Mouse (Mus musculus) spleen, postnatal 10 days (tissue): ENCODE data around the gene Zfp46.

Experiments
- DNase-seq, 2 experiments: peaks; one replicate each; pipeline ENCODE4 v3.0.0; 2021 to 2022; ENCODE audit warnings: low spot score in 2 of 2

Zfp46 gene

DNA sequence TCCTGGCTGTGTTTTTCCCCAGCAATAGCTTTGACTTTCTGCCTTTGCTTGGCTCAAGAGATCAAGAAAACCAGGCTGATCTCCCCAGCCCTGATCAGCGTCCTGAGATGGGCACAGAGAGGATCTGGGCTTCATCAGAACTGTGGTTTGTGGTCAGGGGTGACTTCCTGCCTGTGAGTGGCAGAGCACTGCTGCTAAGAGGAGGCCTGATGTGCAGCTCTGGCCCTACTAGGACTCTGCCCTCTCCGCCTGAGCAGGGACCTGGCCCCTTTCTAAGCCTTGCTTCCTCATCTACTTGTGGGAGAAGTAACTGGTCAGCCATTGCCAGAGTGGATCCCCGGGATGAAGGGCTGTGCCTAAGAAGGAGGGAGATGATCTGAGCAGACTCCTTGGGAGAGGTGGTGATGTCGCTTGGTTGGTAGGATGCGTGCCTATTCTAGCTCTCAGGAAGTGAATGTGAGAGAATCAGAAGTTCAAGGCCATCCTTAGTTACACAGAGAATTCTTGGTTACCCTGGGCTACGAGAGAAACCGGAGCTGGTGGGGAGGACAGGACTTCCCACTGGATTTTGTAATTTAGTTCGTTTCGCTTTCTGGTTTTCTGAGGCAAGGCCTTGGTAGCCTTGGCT is 17.7 kb upstream of the Zfp46 start:
- peak in 1 of 2 experiments; percentile 68 for DNase-seq

DNA sequence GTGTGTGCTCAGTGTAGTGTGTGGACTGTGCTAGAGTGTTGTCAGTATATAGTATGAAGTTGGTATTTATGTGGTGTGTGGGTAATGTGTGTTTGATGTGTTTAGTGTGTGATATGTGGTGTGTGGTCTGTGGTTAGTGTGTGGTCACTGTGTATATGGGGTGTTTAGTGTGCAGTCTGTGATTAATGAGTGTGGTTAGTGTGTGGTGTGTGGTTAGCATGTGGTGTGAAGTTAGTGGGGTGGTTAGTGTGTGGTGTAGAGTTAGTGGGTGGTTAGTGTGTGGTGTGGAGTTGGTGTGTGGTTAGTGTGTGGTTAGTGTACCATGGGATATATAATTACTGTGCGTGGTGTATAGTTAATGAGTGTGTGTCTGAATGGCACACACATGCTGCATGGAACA is 15.6 kb upstream of the Zfp46 start:
- DNase-seq: no peak

DNA sequence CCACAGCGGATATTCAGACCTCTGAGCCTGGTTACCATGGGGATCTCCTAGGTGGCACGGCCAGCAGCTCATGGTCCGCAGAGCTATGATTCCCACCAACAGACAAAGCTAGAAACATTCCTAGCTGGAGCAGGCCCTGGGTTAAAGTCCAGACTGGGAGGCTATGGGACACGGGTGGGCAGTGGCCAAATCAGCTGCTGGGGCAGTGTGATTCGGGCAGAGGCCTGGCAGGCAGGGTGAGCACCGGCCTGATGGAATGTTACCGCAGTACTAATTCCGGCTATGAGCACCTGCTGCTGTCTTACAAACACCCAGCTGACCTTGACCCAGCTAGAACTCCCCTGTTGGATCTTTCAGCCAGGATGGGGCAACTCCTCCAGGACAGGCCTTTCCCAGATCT is 13.8 kb upstream of the Zfp46 start:
- no peak for DNase-seq

DNA sequence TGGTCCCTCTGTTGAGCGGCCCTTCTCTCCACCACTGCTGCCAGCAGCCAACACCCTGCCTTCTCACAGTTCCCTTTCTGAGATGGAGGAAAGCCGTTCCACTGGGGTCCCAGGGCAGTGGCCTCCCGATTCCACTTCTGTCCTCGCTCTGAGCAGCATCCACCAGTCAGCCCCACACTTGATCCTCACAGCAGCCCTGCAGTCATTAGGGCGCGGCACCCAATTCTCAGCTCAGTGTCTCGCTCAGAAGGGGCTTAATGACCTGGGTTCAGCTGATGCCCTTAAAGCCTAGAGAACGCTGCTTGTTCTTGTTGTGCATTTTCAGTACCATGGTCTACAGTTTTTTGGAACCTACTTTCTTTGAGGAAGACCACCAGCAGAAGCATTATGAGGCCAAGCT is 3.4 kb upstream of the Zfp46 start:
- DNase-seq: no peak

DNA sequence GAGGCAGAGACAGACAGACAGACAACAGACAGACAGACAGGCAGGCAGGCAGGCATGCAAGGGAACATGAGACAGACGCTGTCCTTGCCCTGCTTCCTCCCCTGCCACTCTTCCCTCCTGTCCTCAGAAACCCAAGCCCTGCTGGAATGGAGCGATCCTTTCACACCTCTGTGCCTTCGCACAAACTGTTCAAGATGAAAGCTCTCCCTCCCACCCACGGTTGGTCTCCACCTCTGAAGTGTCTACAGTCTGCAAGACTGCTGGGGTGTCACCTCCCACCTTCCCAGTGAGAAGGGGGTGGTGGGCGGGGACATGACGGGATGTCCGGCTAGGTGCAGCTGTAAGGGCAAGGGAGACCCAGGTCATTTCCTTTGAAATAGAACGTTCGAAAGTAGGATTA is 2.9 kb upstream of the Zfp46 start:
- DNase-seq: no peak

DNA sequence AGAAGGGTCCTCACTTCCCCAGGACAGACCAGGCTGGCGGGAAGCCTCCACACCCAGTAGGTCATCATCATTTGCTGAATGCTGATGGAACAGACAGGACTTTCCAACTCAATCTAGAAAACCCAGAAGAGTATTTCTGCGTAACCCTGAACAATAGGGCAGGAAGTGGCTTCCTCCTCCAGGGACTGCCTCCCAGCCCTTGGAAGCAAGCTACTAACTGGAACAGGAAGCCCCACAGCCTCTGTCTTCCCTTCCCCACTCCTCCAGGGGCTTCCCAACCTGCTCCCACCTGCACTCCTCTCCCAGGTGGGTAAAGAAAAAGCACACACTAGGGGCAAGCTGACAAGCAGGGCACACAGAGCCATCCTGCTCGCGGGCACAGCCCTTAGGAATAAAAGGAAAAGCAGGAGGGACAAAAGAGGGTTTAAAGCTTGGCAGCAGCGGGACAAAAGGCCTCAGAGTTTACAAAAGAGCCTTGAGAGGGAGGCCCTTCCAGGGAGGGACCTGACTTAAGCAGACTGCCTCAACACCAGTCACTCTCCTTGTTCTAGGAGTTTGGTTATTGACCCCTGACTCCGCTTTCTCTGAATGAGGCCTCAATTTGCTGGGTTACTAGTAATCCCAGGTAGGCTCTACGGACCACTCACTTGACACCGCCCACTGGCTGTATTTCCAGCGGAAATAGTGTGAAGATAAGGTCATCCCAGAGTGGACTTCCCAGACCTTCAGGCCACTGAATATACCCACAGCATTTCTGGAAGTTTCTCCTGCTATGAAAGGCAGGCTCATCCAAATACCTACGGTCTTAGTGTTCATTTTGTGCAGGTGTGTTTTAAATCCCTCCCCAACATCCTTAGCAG is 1.6 kb upstream of the Zfp46 start:
- no peak for DNase-seq

DNA sequence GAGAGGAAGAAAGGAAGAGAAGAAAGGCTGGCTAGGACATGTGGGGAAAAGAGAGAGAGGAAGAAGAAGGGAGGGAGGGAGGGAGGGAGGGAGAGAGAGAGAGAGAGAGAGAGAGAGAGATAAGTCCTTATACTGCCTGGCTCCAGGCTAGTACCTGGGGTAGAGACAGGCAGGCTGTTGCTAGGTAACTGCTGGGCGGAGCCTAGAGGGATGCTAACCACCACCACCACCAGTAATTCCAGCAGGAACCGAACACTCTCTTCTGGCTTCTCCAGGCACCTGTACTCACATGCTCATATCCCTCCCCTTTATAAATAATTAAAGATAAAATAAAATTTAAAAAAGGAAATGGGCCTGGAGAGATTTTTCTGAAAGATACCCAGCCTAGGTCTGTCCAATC is 700 bp upstream of the Zfp46 start:
- DNase-seq: no peak

DNA sequence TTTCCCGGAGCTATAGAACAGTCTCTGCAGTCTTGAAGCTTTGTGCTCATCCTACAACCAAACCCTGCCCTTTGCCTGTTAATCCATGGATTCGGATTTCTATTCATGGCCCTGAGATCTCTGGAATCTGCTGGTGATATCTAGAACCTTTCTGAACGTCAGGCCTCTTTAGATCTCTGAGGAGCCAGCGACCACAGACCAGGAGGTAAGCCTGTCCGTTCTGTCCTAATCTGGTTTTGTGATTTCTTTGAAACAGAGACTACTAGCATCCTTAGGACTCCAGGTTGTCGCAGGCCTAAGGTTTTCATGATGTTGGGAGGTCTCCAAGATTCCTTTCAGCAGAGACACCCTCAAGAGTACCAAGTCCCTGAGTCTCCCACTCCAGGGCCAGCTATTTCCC is 408 bp downstream of the Zfp46 start:
- DNase-seq: no peak

DNA sequence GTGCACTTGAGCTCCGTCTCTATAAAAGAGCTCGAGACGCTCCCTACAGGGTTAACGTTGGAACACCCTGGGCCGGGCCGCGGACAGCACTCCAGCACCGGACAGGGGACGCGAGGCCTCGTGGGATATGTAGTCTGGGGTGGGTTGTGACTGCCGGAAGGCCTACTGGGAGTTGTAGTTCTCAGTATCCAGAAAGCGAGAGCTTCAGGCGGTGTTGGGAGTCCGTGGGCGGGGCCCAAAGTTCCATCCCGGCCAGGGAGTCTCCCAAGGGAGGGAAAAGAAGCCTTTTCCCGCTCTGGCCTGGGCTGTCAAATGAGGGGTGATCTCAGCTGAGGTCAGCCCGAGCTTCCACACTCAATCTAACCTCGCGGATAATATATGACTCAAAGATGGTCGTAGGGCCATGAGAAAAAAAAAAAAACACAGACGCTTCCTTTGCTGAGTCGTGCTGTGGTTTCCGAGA is 896 bp downstream of the Zfp46 start:
- peak; percentile 85 to 93 for DNase-seq

DNA sequence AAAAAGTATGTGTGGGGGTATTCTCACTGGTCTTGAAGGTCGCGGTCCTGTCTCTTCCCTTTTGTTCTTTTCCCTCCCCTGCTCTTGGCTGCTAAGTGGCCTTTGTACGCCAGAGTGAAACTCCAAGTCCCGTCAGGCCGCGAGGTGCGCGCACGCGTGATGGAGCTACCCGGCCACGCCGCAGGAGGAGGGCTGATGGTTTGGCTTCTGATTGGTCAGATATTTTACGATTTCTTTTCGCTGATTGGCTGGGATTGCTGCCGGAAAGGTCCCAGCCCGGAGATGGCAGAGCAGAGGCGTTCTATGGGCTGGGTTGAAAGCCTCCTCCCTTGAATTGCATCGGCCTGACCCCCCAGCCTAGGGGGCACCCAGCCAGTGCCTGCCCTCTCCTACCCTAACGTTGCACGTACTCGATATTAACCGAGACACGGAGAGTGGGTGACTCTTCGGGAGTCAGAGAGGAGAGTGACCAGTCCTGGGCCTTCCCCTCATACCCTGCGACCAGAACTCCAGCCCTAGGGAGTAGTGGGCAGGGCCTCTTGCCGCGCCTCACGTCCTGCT is 1.4 kb downstream of the Zfp46 start:
- peak; percentile 87 to 96 for DNase-seq

DNA sequence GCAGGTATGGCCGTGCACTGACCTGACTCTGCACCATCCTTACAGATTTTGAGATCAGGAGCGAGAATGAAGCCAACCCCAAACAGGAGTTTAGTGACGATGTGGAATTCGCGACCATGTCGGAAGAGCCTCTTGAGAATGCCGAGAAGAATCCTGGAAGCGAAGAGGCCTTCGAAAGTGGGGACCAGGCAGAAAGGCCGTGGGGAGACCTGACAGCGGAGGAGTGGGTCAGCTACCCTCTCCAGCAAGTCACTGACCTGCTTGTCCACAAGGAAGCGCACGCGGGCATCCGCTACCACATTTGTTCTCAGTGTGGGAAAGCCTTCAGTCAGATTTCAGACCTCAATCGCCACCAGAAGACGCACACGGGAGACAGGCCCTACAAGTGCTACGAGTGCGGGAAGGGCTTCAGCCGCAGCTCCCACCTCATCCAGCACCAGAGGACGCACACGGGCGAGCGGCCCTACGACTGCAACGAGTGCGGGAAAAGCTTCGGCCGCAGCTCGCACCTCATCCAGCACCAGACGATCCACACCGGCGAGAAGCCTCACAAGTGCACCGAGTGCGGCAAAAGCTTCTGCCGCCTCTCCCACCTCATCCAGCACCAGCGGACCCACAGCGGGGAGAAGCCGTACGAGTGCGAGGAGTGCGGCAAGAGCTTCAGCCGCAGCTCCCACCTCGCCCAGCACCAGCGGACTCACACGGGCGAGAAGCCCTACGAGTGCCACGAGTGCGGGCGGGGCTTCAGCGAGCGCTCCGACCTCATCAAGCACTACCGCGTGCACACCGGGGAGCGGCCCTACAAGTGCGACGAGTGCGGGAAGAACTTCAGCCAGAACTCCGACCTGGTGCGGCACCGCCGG is 5.7 kb downstream of the Zfp46 start:
- DNase-seq: no peak

DNA sequence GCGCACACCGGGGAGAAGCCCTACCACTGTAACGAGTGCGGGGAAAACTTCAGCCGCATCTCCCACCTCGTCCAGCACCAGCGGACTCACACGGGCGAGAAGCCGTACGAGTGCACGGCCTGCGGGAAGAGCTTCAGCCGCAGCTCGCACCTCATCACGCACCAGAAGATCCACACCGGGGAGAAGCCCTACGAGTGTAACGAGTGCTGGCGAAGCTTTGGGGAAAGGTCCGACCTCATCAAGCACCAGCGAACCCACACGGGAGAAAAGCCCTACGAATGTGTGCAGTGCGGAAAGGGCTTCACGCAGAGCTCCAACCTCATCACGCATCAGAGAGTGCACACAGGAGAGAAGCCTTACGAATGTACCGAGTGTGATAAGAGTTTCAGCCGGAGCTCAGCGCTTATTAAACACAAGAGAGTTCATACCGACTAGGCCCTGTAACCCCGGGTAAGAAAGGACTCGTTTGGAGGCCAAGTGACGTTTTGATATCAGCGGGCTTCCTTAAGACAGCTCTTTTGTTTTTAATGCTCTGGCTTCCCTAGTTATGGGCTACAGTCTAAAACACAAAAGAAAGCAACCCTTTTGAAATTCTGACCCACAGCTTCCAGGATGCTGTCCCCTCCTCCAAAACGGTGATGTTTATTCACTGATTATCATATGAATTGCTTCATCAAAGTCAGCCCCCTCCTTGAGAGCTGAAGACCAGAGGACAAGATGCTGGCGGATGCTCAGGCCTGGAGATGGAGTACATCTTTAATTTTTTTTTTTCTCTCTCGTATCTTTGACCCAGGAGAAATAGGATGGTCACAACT is 6.5 kb downstream of the Zfp46 start:
- DNase-seq: no peak

DNA sequence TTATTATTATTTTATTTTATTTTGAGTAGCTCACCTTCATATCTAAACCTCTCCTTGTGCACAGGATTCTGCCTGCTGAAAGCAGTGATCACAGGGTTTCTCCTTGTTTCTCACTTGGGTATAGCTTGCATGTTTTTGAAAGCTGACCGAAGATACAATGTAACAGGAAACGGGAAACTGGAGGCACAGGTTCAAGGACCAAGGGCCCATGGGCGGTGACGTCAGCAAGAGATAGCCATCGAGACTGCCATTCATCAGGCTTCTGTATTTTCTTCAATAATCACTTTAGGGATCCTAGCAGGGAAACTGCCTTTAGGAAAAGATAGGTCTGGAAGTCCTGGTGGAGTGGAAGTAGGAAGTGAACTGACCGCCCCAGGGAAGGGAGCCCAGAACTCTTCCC is 7.2 kb downstream of the Zfp46 start:
- DNase-seq: no peak

DNA sequence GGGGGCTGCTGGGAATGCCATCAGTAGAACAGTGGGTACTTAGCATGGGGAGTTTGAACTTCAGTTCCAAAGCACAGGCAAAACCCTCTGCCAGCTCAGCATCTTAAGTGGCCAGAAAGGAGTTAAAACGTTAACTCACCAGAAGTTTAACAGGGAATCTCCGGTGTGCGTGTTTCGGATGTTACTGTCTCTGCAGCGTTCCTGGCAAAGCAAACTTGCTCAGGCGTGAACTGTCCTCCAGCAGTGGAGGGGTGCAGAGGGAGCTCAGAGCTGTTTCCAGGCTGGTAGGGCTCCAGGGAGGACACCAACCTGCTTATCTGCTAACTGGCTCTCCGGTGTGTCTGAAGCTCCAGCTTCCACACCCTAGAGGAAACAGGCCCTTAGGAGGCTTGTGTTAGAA is 11.5 kb downstream of the Zfp46 start:
- no peak for DNase-seq

DNA sequence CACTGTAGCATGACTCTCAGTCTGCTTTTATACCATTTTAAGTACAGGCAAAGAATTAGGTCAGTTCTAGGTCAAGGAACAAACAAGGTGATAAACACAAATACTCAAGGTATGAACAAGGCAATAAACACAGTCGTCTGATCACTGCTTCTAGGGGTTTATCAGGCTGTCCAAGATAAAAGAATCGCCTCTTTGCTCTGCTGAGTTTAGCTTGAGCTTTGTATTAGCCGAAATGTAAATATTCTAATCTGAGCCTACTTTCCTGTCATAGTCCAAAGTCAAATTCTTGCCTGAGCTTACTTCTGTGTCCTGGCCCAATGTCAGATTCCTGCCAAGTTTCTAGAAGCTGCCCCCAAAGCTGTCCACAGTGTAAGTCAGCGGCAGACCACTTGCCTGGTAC is 18.0 kb downstream of the Zfp46 start:
- no peak for DNase-seq

DNA sequence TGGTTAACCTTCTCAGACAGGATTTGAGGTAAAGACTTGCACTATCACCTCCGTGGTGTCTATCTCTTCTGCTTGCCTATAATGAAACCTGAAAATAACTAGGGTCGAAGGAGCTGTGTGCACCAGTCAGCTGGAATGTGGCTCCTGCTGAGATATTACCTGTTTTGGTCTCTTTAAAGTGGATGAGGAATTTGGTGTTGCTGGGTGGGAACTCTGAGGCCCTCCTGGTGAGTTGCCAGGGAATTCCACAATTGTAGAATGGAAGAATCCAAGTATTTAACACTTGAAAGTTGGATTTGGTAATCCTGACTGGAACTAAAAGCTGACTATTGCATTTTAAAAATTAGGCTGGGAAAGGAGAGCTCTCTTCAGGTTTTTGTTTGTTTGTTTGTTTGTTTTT is 19.7 kb downstream of the Zfp46 start:
- no peak for DNase-seq

DNA sequence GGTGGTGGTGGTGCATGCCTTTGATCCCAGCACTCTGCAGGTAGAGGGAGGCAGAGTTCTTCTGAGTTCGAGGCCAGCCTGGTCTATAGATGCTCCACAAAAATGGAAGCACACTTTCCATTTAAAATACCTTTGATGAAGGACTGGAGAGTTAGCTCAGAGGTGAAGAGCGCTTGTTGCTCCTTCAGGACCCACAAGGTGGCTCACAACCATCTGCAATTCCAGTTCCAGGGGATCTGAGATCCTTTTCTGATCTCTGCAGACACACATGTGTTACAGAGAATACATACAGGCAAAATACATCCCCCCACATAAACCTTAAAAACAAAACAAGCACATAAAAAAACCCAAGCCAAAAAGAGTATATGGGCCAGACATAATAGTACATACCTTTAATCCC is 23.9 kb downstream of the Zfp46 start:
- no peak for DNase-seq

DNA sequence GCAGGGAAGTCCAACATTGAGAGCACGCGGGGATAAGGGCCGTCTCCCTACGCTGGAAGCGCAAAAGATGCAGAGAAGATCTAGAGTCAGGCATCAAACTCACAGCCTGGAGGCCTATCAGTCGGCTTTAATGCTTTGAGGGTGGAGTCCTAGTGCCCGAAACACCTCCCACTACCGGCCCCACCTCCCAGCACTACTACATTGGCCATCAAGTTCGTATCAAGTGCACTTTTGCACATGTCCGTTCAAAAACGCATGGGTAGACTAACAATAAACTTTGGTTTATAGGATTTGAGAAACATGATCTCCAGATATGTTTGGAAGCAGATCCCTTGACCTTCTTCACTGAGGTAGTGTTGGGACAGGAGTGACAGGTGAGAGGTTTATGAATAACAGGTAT is 25.3 kb downstream of the Zfp46 start:
- peak; percentile 46 to 78 for DNase-seq

DNA sequence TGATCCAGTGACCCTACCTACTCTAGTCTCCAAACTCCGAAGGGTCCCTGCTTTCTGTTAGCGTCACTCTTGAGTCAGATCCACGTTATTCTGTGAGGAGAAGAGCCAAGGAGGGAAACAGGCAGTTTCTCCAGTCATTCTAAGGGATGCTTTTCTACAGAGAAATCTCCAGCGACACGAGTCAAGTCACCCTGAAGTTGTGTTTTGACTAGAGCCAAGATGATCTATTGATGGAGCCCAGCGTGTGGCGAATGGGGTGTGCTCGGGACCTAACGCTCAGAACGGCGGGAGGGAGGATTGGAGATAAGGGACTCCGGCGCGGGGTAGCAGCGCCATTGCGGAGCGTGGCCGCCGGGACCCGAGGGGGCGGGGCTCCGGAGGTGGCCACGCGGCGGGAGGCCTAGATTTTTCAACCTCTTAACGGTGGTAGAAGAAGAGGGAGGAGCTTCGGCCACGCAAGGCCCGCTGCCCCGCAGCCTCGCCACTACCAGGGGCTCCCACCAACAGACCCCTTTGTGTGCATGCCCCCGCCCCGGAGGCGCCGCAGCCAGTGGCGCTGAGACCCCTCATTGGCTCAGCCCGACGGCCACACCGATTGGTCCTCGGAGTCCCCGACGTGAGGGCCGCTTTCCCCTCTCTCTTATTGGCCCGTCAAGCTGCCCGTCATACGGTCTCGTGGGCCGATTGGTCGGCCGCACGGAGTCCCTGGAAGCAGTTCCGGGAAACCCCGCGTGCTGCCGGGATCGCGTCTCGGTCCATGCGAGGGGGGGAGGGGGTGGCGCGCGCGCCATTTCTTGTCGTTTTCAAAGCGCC is 26.0 kb downstream of the Zfp46 start, which contains the start of gene Hnrnpr:
Gene Hnrnpr, plus strand, starts transcription at position 714 of the 813 bp plus-strand sequence.
- DNase-seq: peak; percentile 99
